Mouse (Mus musculus): ENCODE results near the gene Ebf1. TPM values are rescaled to one million over a fixed set of nuclear protein-coding genes. Genes with fewer than 3 reads are reported as not detected.

Ebf1 gene
- total RNA-seq, 1 experiment from 2014 or later: 35.5 TPM

GRCm38 (mm10) chr11:45055744-45056610 lies 438.9 kb downstream of the Ebf1 start:
- DNase-seq: no peak

Other genes with a start within 250 kb of the Ebf1 start
- gene Il12b, start 217.3 kb upstream of the Ebf1 start, total RNA-seq (2021): not detected in 2 replicates
- 41.8 and 42.6 TPM in 2 replicates for gene Ublcp1, start 146.8 kb upstream of the Ebf1 start, total RNA-seq (2021)
- gene Rnf145, start 98.4 kb upstream of the Ebf1 start, total RNA-seq (2021): 62.1 and 62.6 TPM in 2 replicates

Data from adrenal gland, postnatal 14 days (tissue).